Mouse (Mus musculus): Measurements from ENCODE around the gene Ttll5.
A peak's percentile ranks its signal among the peaks of the same experiment; 100 is the strongest.

- TF ChIP-seq CTCF (IDR thresholded peaks at IDR 0.05; ENCODE audit: extremely low read depth, insufficient read depth, low read length), result peak; percentile 47; the same call in 1 of the 2 replicates
- TF ChIP-seq POLR2A (IDR thresholded peaks at IDR 0.05; ENCODE audit: extremely low read depth, insufficient read depth, low read length), result no peak
These were observed 41.1 kb downstream of the Ttll5 start for GRCm38 (mm10) chr12:85865526-85865925.
